Mouse (Mus musculus) ES-Bruce4 (cell line): ENCODE data around the gene Cd47. TPM values are rescaled to one million over a fixed set of nuclear protein-coding genes. Genes with fewer than 3 reads are reported as not detected.

ENCODE experiments used
- H3K27ac ChIP-seq: 2 replicates; pipeline ENCODE4 v1.5.1; 2012; ENCODE audit warnings: low read length, inconsistent platforms; ENCODE audit not compliant: insufficient read depth
- H3K27me3 ChIP-seq: 2 replicates; pipeline ENCODE4 v1.6.1; 2012; ENCODE audit warnings: mild to moderate bottlenecking, low read length, inconsistent platforms; ENCODE audit not compliant: control insufficient read depth, poor library complexity, insufficient read depth, severe bottlenecking
- H3K36me3 ChIP-seq: 2 replicates; pipeline ENCODE4 v1.6.1; 2012; ENCODE audit warnings: inconsistent platforms, mild to moderate bottlenecking, low read length, moderate library complexity; ENCODE audit not compliant: control insufficient read depth, poor library complexity, insufficient read depth, severe bottlenecking
- H3K4me1 ChIP-seq: one replicate; pipeline ENCODE4 v1.8.1; 2011; ENCODE audit warnings: low read length; ENCODE audit not compliant: control insufficient read depth, insufficient read depth
- H3K4me3 ChIP-seq: 2 replicates; pipeline ENCODE4 v1.5.1; 2011; ENCODE audit warnings: low read depth, mild to moderate bottlenecking, low read length
- H3K9ac ChIP-seq: 2 replicates; pipeline ENCODE4 v1.6.1; 2012; ENCODE audit warnings: low read depth, mild to moderate bottlenecking, inconsistent platforms; ENCODE audit not compliant: poor library complexity, severe bottlenecking
- H3K9me3 ChIP-seq: replicated peaks from 2 replicates; pipeline ENCODE4 v1.6.1; 2012; ENCODE audit warnings: mild to moderate bottlenecking, low read length, inconsistent platforms; ENCODE audit not compliant: control insufficient read depth, poor library complexity, insufficient read depth, severe bottlenecking
- CTCF ChIP-seq: IDR thresholded peaks from one replicate; pipeline ENCODE4 v1.8.1; 2011; ENCODE audit warnings: low read depth, low read length
- EP300 ChIP-seq: IDR thresholded peaks from 2 replicates; pipeline ENCODE4 v1.6.1; 2011; ENCODE audit warnings: low read depth, low read length; ENCODE audit not compliant: insufficient read depth
- POLR2A ChIP-seq: IDR thresholded peaks from one replicate; pipeline ENCODE4 v1.8.1; 2011; ENCODE audit warnings: low read length; ENCODE audit not compliant: insufficient read depth
- polyA plus RNA-seq: library from polyadenylated mRNA; stranded (reverse); fragments of >200 nt; gene quantifications from 2 replicates; pipeline ENCODE4 v1.2.4, GENCODE M21; 2011; ENCODE audit warnings: low read depth; ENCODE audit not compliant: missing spikeins, insufficient read depth, insufficient read length

The Cd47 gene
- polyA plus RNA-seq, 1 experiment: 11.0 TPM

DNA sequence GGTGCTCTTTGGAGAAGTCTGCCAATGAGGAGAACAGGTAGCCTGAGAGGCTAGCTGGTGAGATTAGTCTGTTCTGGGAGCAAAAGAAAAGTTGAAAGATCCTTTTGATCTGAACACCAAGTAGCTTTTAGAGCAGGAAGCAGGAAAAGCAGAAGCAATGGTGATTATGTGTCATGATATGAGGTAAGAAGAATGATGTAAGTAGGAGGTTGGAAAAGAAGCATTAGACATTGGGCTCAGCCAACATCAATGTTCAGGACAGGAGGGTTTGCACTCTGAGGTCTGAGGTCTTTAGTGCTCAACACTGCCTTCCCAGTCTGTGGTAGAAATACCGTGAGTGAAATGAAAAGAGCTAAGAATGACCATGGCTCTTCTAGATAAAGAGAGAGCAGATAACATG is 143.4 kb downstream of the Cd47 start:
- Histone ChIP-seq H3K4me3 (no peak overlapping the region), H3K36me3 (no peaks in the 10 kb centered on the region), H3K9ac (no peak overlapping the region), H3K4me1 (peaks cover 3% of the 10 kb centered on the region), H3K27me3 (no peaks in the 10 kb centered on the region), H3K9me3 (0 out of 2 replicates have a peak, but pooled peaks cover 4% of the 10 kb centered on the region), H3K27ac (no peak overlapping the region)
- TF ChIP-seq POLR2A (no peak), EP300 (no peak), CTCF (no peak)

DNA sequence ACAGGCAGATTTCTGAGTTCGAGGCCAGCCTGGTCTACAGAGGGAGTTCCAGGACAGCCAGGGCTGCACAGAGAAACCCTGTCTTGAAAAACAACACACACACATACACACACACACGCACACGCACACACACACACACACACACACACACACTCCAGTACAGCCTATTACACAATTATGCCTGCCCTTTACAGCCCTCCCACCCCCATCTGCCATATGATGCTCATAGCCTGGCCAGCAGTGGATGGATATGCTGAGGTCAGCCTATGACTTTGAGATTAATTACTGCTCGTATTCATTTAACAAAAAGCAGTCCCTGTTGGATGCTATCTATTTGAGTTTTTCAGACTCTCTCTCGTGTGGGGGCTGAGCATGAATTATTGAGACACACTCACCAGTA is 144.8 kb downstream of the Cd47 start:
- Histone ChIP-seq H3K4me1 (peaks cover 3% of the 10 kb centered on the region), H3K36me3 (no peaks in the 10 kb centered on the region), H3K9me3 (no peaks in the 10 kb centered on the region), H3K27ac (no peak overlapping the region), H3K27me3 (no peaks in the 10 kb centered on the region; the same call in 1 of the 2 replicates), H3K9ac (no peak overlapping the region), H3K4me3 (no peak overlapping the region)
- no peak for TF ChIP-seq POLR2A
- TF ChIP-seq EP300: no peak
- no peak for TF ChIP-seq CTCF

DNA sequence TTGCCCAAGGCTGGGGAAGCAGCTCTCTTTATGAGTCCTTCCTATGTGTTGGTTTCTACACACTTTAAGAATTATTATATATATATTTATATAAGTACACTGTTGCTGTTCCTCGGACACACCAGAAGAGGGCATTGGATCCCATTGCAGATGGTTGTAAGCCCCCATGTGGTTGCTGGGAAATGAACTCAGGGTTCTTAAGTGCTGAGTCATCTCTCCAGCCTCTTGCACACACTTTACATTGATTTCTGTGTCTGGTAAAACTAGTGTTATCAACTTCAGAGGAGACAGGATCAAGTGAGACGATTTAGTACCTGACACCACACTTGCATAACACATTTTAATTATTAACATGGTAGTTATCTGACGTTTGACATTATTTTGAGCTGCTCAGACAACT is 146.7 kb downstream of the Cd47 start:
- Histone ChIP-seq H3K9me3 (no peaks in the 10 kb centered on the region), H3K27me3 (no peaks in the 10 kb centered on the region; the same call in 1 of the 2 replicates), H3K27ac (no peak overlapping the region), H3K4me1 (peaks cover 3% of the 10 kb centered on the region), H3K9ac (no peak overlapping the region), H3K4me3 (no peak overlapping the region), H3K36me3 (no peaks in the 10 kb centered on the region)
- TF ChIP-seq CTCF (no peak), EP300 (no peak), POLR2A (no peak)

DNA sequence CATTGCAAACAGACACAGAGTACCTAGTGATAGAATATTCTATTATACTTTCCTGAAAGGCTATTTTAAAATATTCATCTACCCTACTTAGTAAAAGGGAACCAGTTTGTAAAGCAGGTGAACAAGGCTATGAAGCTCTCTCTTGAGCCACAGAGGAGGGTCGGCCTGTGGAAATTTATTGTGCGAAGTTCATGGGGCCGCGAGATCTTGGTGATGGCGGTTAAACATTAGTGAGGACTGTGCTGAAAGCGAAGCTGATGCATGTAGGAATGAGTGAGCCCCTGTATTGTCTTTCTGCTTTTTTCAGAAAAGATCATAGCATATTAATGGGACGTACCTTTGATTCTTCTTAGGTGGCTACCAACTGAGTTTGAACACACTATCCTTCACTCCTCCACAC is 147.3 kb downstream of the Cd47 start:
- TF ChIP-seq EP300 (no peak), CTCF (no peak), POLR2A (no peak)
- no peaks in the 10 kb centered on the region; the same call in 1 of the 2 replicates for H3K27me3 ChIP-seq
- no peaks in the 10 kb centered on the region for H3K36me3 ChIP-seq
- H3K4me3 ChIP-seq: no peak overlapping the region
- peaks cover 3% of the 10 kb centered on the region for H3K4me1 ChIP-seq
- H3K9ac ChIP-seq: no peak overlapping the region
- H3K9me3 ChIP-seq: no peaks in the 10 kb centered on the region
- no peak overlapping the region for H3K27ac ChIP-seq

DNA sequence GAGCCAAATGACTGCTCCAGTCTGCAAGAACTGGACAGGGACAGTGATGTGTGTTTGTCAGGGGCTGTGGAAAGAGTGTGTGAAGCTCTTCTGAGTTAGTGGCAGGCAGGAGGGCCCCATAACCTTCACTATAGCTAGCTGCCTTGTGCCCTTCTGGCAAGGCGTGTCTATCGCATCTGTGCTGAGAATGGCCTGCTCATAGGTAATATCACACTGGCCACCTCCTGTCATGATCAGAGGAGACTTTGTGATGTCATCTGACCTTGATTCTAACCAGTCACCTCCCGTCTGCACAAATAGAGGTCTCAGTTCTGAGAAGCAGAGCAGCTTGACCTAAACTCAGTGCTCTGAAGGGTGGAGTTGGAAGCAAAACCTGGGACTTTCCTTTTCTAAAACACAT is 148.0 kb downstream of the Cd47 start:
- TF ChIP-seq CTCF: no peak
- TF ChIP-seq POLR2A: no peak
- TF ChIP-seq EP300: no peak
- H3K36me3 ChIP-seq: no peaks in the 10 kb centered on the region
- H3K27ac ChIP-seq: no peak overlapping the region
- H3K9me3 ChIP-seq: no peaks in the 10 kb centered on the region
- H3K27me3 ChIP-seq: no peaks in the 10 kb centered on the region; the same call in 1 of the 2 replicates
- no peak overlapping the region for H3K9ac ChIP-seq
- H3K4me3 ChIP-seq: no peak overlapping the region
- H3K4me1 ChIP-seq: peaks cover 3% of the 10 kb centered on the region

DNA sequence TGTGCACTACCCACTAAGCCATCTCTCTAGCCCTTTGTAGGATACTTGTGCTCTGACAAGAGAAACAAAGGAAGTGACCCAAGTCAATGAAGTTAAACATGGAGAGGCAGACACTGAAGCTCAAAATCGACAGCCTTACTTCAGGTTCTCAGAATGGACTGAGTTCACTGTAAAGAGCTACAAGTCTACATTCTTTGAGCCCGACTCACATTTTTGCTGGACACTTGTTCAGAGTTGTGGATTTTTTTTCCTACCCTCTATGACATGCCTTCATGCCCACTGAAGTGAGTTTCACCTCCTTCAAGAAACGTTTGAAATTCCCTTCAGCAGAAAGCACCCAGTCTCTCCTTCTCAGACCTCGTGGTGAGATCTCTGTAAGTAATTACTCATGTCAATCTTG is 148.9 kb downstream of the Cd47 start:
- no peaks in the 10 kb centered on the region for H3K9me3 ChIP-seq
- H3K36me3 ChIP-seq: no peaks in the 10 kb centered on the region
- H3K27ac ChIP-seq: no peak overlapping the region
- H3K9ac ChIP-seq: no peak overlapping the region
- H3K27me3 ChIP-seq: no peaks in the 10 kb centered on the region; the same call in 1 of the 2 replicates
- H3K4me1 ChIP-seq: peaks cover 3% of the 10 kb centered on the region
- H3K4me3 ChIP-seq: no peak overlapping the region
- TF ChIP-seq CTCF (no peak), EP300 (no peak), POLR2A (no peak)
